Mouse (Mus musculus): ENCODE results near the gene Rps4x. TPM values are rescaled to one million over a fixed set of nuclear protein-coding genes. Genes with fewer than 3 reads are reported as not detected.

Rps4x gene
- polyA plus RNA-seq (2015; fragmentation: Nextera tagmentation; extraction: Ambion mirVana) = 978 and 998 TPM in 2 replicates

DNA sequence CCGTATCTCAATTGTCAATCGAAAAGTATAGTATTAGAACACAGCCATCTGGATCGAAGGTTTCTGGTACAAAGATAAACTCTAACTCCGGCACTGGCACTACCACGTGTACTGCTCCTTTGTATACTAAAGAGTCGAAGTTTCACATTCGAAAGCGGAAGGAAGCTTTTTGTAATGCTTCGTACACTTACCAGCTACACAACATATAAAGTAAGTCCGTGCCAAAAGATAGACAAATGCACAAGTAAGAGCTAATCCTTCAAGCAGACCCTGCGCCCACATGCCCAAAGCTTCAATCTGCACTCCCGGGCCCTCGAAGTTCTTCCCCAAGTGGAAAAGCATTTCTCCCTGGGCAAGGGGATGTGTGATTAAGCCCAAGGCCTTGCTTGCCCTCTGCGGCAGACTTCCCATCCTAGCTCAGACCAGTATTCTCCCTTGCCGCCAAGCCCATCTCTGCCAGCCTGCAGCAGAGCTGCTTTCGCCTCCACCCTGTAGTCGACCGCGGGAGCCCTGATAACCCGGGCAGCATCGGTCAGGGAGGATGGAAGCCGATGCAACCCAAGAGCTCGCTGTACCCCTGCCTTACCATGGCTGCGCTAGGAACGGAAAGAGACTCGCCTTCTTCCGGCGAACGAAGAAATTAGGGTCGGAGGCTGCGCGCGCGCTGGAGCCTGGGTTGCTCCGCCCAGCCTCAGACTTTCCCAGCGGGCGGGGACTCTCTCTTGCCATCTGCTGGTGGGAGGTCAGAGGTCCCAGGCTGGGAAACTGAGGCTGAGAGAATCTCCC is at the start of gene Rps4x:
Gene Rps4x, minus strand, starts transcription at position 683 of the 786 bp plus-strand sequence.
- DNase-seq (ENCODE audit: low spot score) = peak; percentile 83

- DNase-seq (ENCODE audit: low spot score) = peak; percentile 52
These were observed 29.9 kb upstream of the Rps4x start for GRCm38 (mm10) chrX:102219126-102219525.

DNA sequence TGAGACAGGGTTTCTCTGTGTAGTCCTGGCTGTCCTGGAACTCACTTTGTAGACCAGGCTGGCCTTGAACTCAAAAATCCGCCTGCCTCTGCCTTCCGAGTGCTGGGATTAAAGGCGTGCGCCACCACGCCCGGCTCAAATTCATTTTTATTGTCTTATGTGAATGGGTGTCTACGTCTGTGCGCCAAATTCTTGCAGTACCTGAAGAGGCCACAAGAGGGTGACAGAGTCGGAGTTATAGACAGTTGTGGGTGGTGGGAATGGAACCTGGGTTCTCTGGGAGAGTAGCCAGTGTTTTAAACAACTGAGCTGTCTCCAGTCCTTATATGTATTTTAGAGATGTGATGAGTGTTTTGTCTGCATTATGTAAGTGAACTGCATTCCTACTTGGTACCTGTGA is 26.2 kb upstream of the Rps4x start:
- peak; percentile 45 for DNase-seq (ENCODE audit: low spot score)

- no peak for DNase-seq (ENCODE audit: low spot score)
These were observed 1.6 kb upstream of the Rps4x start for GRCm38 (mm10) chrX:102190840-102191239.

GRCm38 (mm10) chrX:102189581-102189980 is 387 bp upstream of the Rps4x start:
- DNase-seq (ENCODE audit: low spot score) = no peak

DNA sequence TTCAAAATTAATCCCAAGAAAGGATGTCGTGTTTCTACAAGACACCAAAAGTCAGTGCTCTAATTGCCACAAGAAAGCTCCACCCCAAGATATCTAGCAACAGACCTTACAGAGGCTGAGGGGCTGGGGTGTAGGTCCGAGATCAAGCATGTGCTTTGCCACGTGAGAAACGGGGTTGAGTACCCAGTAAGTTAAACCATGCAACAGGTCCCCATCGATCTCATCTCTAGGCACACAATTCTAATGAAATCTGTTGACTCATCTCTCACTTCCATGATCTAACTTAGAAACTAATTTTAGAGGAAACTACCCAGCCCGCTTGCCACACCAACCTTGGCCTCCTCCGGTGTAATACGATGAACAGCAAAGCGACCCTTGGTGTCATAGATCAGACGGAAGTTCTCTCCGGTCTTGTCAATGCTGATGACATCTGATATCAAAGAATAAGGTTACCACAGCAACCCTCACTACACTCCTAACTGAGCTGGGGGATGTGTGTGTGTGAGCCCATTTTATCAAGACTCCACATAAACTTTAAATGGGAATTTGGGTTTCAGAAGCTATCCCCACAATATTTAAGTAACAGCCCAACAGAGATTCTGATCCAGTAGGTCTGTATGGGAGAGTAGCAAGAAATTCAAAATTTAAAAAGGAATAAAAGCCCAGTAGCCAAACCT is 2.0 kb downstream of the Rps4x start:
- DNase-seq (ENCODE audit: low spot score) = no peak

- no peak for DNase-seq (ENCODE audit: low spot score)
These were observed 6.6 kb downstream of the Rps4x start for GRCm38 (mm10) chrX:102182575-102182974.

DNA sequence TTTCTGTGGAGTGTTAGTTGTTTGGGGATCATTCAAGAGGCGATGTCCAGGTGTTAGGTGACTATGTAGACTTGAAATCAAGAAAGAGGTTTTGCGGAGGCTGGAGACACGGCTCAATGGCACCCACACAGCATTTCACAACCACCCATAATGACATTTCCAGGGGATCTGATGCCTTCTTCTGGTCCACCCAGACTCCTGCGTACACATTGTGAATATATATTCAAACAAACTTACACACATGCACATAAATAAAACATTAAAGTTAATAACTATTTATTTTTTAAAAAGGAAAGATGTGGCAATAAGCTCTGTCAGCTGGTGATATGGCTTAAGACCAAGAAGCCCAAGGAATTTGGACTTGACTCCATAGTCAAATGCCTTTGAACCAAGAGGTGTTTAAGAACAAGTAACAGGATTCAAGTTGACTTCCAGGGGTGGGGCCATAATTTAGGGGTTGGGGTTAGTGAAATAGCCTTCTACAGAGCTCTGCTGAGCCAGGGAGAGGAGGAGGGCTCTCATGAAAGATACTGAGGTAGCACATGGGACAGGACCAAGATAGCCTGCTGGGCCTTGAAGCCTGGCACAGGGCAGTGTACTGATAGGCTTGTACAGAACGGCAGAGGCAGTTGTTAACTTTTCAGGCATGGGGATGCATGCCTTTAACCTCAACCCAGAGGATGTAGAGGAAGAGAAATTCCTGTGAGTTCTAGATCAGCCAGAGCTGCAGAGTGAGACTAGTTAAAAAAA is 13.5 kb downstream of the Rps4x start:
- no peak for DNase-seq (ENCODE audit: low spot score)

DNA sequence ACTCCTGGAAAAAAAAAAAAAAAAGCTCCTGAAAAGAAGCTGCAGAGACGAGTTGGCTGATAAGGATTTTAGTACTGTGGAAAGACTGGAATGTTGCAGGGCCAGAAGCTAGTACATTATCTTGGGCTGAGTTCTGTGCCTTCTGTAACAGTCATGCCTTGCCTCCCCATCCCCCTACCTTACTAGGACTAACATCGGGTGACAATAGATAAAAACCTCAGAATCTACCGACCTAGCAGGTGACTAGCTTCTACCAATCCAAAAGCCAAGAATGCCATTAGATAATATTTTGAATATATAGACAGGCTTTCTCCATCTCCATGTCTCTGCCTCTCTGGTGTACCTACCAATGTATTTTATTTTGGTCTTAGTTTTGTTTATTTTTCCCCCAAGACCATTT is 18.3 kb downstream of the Rps4x start:
- DNase-seq (ENCODE audit: low spot score) = no peak

DNA sequence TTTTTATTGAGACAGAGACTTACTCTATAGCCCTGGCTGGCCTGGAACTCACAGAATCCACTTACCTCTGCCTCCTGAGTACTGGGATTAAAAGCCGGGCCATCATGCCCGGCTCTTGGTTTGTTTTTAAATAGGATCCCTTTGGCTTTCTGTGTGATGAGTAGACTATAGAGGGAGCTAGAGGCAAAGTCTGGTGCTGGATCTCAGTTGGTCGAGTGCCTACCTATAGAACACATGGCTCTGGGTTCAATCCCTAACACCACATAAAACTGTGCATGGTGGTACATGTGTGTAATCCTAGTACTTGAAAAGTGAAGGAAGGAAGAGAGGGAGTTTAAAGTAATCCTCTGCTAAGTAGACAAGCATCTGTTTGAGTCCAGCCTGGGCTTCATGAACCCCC is 19.1 kb downstream of the Rps4x start:
- DNase-seq (ENCODE audit: low spot score) = no peak

DNA sequence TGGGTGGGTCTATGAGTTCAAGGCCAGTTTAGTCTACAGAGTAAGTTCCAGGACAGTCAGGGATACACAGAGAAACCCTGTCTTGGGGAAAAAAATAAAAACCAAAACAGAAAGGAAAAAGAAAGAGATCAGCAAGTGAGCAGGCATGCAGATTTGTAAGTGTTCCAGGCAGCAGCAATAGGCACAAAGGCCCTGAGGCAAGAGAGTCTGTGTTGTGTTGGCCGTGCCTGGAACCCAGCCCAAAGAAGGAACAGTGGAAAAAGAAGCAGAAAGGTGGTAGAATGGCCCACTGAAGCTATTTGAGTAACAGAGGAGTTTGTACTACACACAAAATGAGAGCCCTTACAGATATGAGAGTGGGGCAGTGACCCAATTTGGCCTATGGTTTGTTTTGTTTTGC is 19.5 kb downstream of the Rps4x start:
- DNase-seq (ENCODE audit: low spot score) = no peak

DNA sequence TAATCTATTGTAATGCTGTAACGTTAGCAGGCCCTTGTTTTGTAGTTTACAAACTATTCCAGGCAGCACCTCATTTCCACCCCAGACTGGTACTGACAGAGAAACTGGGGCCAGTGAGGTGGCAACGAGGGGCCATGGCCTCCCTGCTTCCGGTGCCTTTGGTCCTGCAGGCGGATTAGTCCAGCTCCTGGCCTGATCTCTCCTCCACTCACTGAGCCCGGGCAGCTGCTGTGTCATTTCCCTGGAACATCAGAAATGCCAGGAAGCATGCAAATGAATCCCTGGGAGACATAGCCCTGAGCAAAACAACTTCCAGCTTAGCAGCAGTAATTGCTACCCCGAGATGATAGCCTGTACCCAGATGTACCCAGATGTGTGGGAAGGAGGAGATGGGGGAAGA is 22.2 kb downstream of the Rps4x start:
- DNase-seq (ENCODE audit: low spot score) = no peak

DNA sequence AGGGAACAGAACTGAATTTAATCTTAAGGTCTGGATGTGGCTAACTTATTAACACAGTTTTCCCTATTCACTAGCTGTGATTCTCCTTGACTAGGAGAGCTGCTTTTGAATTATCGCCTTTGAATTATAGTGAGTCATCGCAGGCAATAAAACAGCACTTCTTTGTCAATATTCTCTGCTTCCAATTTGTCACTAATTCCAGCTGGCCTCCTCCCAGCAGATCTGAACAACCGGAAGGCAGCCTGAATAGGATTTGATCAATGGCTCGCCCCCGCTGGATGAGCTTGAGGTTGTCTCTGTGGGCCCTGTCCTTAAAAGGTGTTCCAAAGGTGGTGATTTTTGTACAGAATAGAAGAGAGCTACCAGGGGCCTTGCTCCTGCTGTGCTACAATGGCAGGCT is 22.7 kb downstream of the Rps4x start:
- no peak for DNase-seq (ENCODE audit: low spot score)

DNA sequence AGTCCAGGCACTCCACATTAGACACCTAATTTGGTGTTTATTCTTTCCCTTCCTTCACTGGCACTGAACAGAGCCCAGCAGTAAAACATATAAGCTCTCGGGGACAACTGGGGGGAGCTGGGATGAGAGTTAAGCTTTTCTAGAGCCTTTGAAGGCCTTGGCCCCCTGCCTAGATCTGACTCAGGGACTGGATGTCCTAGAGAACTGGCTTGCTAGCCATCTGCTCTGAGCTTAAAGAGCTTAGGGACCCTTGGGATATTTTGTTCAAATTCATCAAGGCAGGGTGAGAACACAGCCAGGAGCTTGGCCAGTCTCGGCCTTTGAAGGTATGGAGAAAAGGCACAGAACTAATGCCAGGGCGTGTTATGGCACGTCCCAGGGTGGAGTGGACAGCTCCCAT is 25.7 kb downstream of the Rps4x start:
- DNase-seq (ENCODE audit: low spot score) = no peak

DNA sequence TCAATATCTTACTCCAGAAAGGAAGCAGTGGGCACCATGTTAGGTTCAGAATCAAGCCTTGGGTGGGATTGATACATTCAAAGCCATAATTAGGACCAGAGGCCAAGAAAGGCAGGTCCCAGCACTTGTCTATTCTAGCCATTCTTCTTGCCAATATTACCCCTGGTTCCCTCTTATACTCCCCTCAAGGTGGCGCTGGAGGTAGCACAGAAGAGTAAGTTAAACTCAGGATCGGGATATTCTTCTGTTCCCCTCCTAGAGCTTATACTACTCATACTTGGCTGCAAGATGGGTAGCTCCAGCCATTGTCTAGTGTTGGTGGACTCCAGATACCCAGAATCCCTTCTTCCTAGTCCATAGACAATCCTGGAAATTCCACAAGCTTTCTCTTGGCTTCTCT is 26.1 kb downstream of the Rps4x start:
- DNase-seq (ENCODE audit: low spot score) = no peak

GRCm38 (mm10) chrX:102160528-102160927 is 28.7 kb downstream of the Rps4x start:
- DNase-seq (ENCODE audit: low spot score) = no peak

- peak; percentile 37 for DNase-seq (ENCODE audit: low spot score)
These were observed 29.4 kb downstream of the Rps4x start for GRCm38 (mm10) chrX:102159778-102160177.

DNA sequence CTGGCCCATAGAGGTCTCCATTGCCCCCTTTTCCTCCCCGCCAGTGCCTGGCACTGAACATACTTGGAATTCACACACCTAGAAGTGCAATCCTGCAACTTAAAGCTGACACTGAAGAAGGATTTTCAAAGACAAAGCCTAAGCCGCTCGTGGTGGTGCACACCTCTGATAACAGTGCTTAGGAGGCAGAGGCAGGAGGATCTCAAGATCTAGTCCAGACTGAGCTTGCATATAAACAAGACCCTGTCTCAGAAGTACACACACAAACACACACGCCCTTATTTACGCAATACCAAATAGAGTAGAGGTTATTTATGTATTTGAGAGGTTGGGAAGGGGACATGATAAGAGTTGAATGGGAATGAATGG is 31.8 kb downstream of the Rps4x start:
- DNase-seq (ENCODE audit: low spot score) = no peak

DNA sequence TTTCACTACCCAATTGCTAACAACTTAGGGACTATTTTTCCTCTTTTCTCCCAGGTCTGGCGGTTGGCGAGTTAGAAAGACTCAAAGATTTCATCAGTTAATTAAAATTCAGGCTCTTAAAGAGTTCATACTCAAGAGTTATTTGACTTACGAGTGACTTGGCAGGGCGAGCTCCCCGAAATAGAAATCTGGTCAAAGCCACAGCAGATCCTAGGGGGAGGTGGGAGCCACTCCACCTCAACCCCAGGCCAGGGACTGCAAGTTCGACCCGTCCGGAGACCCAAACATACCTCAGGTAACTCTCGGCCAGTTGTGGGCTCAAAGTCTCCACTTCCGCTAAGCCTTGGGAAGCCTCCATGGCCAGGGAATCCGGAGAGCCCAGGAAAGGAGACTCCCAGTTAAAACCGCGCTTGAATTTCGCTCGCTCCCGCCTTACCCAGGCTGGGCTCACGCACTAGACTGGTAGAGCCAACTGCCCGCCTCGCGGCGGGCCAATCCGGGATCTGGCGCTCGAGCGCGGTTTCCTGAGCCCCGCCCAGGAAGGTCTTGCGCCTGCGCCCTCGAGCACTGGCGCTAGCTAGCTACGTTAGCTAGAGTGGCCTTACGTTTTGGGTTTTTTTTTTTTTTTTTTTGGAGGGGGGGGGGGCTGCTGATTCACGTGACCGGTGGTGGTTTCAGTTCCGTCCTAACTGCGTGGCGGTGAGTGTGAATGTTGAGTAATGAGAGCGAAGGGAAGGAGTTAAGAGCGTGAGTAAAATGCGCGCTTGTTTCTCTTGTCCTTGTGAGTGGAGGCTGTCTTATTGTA is 32.4 kb downstream of the Rps4x start, which contains the start of gene Ercc6l:
Gene Ercc6l, minus strand, starts transcription at position 474 of the 805 bp plus-strand sequence.
- peak; percentile 93 for DNase-seq (ENCODE audit: low spot score)

GRCm38 (mm10) chrX:102141157-102141556 is 48.0 kb downstream of the Rps4x start:
- DNase-seq (ENCODE audit: low spot score) = no peak
